Mouse (Mus musculus) liver, embryonic 18 days (tissue): ENCODE measurements around the gene Dnah12. TPM values are rescaled to one million over a fixed set of nuclear protein-coding genes. Genes with fewer than 3 reads are reported as not detected.

Experiments
- polyA plus RNA-seq: library from polyadenylated mRNA; depleted of rRNA; stranded (reverse); fragments of >200 nt; gene quantifications from 2 replicates; pipeline ENCODE4 v1.2.3, GENCODE M21; 2012; rRNA removed

Gene Dnah12
- polyA plus RNA-seq: 0.01 TPM in 2 replicates

DNA sequence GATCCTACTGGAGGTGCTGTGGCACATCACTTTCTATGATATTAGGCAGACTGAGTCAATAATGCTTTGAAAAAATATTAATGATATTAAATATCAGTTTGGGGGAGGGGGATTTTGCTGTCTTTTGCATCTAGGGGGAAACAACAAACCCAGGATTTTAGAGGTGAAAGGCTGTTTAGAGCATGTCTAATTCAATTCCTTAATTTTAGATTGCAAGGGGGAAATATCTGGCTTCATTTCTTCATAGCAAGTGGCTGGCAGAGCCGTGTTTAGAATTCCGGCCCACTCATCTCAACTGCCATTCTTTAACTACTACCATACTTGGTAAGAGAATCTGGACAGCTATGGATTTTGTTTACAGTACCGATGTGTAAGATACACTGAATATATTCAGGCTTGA, at the start of gene Dnah12:
Gene Dnah12, plus strand, starts transcription at position 301 of the 400 bp plus-strand sequence.

DNA sequence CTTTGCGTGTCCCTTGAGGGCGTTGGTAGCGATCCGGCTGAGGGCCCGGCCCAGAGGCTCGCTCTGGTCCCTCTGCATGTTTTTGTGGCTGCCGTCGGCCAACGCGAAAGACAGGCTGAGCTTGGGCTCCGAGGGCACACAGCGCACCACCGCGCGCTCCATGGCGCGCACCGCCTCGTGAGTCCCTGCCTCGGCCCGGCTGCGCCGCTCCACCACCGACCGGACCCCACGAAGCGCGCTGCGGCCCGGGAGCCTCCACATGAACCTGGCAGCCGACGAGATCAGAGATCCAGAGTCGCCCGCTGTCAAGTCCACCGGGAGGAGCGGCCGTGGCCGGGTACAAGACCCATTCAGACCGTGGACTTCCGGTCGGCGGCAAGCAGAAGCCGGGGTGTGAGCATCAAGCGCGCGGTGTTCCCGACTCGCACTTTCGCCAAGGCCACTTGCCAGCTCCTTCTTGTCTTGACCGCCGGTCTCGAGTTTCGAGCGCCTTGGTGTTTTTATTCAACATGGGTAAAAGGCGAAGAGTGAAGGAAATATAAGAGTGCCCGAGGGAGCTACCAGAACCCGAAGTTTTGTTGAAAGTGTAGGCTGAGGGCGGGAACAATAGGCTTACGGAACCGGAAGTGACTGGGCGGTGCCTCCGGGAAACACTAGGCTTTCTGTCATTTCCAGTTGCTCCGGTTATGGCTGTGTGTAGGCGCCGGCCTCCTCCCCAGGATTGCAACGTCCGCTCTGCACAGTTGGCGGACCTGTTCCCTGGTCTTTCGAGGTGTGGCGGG, 23.6 kb upstream of the Dnah12 start, which contains the start of gene Pde12:
Gene Pde12, minus strand, starts transcription at position 592 of the 782 bp plus-strand sequence.

DNA sequence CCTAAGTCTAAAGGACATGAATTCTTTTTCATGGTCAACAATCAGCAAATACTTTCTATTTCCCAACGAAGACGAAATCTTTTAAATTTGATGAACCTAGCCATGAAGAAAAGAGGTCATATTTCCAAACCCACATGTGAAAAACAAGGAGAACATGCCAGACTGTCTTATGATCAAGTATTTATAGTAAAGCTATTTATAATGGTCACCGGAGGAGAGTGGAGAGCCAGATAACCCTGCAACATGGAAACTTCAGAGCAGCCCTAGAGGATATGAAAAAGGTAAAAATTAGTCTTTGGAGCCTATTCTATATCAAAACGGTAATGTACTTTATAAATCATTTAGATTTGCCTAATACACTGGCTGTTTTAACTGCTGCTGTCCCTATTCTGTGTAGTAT, 201.3 kb downstream of the Dnah12 start, which contains the start of gene Asb14:
Gene Asb14, plus strand, starts transcription at position 166 of the 400 bp plus-strand sequence.

Other genes starting within 250 kb of the Dnah12 start
- gene Slmap, start 158.3 kb upstream of the Dnah12 start, polyA plus RNA-seq: 11.9 and 12.8 TPM in 2 replicates
- gene Dennd6a, start 119.4 kb upstream of the Dnah12 start, polyA plus RNA-seq: 6.1 and 6.2 TPM in 2 replicates
- 80.7 and 88.7 TPM in 2 replicates for gene Arf4, start 55.2 kb upstream of the Dnah12 start, polyA plus RNA-seq
- gene Pde12, start 23.4 kb upstream of the Dnah12 start, polyA plus RNA-seq: 2.2 and 2.4 TPM in 2 replicates
- not detected in 2 replicates for gene Asb14, start 201.3 kb downstream of the Dnah12 start, polyA plus RNA-seq